8 mouse cellular contexts compared by ENCODE assay signal in the genomic region with DNA sequence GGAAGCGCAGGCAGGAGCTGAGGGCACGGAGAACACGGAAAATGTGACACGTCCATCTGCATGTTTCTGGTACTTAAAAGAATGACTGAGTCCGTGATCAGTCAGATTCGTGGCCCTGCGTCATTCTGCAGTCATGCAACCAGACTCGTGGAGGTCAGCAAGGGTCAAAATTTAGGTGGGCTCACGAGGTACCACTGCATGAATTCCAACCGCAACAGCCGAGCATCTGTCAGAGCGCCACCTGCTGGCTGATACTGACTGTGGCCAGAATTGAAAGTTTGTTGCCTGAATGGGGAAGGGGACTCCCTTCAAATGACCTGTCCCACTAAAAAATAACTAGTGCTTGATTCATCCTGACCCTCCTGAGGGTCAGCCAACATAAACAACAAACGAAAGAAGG. TPM values are rescaled to one million over a fixed set of nuclear protein-coding genes. Genes with fewer than 3 reads are reported as not detected.
DNase-seq lines count a peak whose midpoint lies in the region; ATAC-seq and TF ChIP-seq lines count a peak whose summit lies in the region.

No protein-coding gene starts in this region.

- no peak overlapping the region for H3K4me2 ChIP-seq in heart, postnatal 0 days (ENCODE audit: low read depth, low read length)

- no peak overlapping the region for H3K9ac ChIP-seq in heart, postnatal 0 days (replicated peaks; ENCODE audit: low read depth, low read length)

- TF ChIP-seq EP300 in heart, postnatal 0 days (IDR thresholded peaks at IDR 0.05; ENCODE audit: low read depth) = no peak

- H3K36me3 ChIP-seq in heart, postnatal 0 days (replicated peaks; ENCODE audit: control insufficient read depth, insufficient read depth, low read length) = no peaks in the 10 kb centered on the region

- DNase-seq in gastrocnemius, adult 2 months = peak; percentile 65
- DNase-seq in gastrocnemius, postnatal 36 days = no peak
- DNase-seq in B cell, adult 2 months = peak; percentile 67 to 74
- peak; percentile 54 for DNase-seq in adrenal gland, postnatal 25 days
- DNase-seq in heart, postnatal 0 days (ENCODE audit: low spot score) = no peak
- peak; percentile 28 to 45 for DNase-seq in left cerebral cortex, adult 2 months (ENCODE audit: extremely low spot score in 1 of 2, low spot score in 2 of 2)
- peak; percentile 52 for DNase-seq in thymus, postnatal 25 days

- ATAC-seq in heart, postnatal 0 days (ENCODE audit: insufficient read depth, low read depth) = no peak
- peak; percentile 48; the same call in 1 of the 2 replicates for ATAC-seq in monocyte, adult 5-6 weeks (replicated peaks; ENCODE audit: insufficient number of reproducible peaks, low FRiP score, low TSS enrichment, poor library complexity, severe bottlenecking)

- peak; percentile 88 for TF ChIP-seq CTCF in gastrocnemius, adult 2 months (IDR thresholded peaks at IDR 0.05)
- TF ChIP-seq CTCF in heart, postnatal 0 days (IDR thresholded peaks at IDR 0.05; ENCODE audit: low read depth) = peak; percentile 80
- peak; percentile 94 for TF ChIP-seq CTCF in left cerebral cortex, adult 2 months (IDR thresholded peaks at IDR 0.05)

- H3K4me3 ChIP-seq in gastrocnemius, adult 2 months = no peak overlapping the region
- H3K4me3 ChIP-seq in heart, postnatal 0 days (ENCODE audit: low read depth, low read length) = no peak overlapping the region
- H3K4me3 ChIP-seq in left cerebral cortex, adult 2 months = no peak overlapping the region

- H3K9me3 ChIP-seq in heart, postnatal 0 days (replicated peaks; ENCODE audit: control insufficient read depth, low read length) = no peaks in the 10 kb centered on the region

- 16% methylated on average over 13 of the region's 13 CpGs for WGBS in heart, postnatal 0 days

- H3K27ac ChIP-seq in gastrocnemius, adult 2 months = no peak overlapping the region
- no peak overlapping the region for H3K27ac ChIP-seq in heart, postnatal 0 days (ENCODE audit: low read depth)
- no peak overlapping the region for H3K27ac ChIP-seq in left cerebral cortex, adult 2 months

- intact Hi-C loops in gastrocnemius, adult 2 months (cut with DNase I) = loop anchor here (1.0 to 2.0 kb wide), 2 partner anchors 25 to 141 kb away; no protein-coding TSS in a partner anchor
- intact Hi-C loops in gastrocnemius, postnatal 36 days (cut with DNase I) = loop anchor here (5.0 kb wide), 2 partner anchors 102 to 137 kb away; no protein-coding TSS in a partner anchor
- intact Hi-C loops in left cerebral cortex, adult 2 months (cut with DNase I) = loop anchor here (2.0 to 10.0 kb wide), 3 partner anchors 139 to 445 kb away; no protein-coding TSS in a partner anchor

- no peaks in the 10 kb centered on the region for H3K4me1 ChIP-seq in heart, postnatal 0 days (ENCODE audit: control insufficient read depth, insufficient read depth)

- 0 out of 2 replicates have a peak, but pooled peaks cover 3% of the 10 kb centered on the region for H3K27me3 ChIP-seq in heart, postnatal 0 days (ENCODE audit: control insufficient read depth, insufficient read depth, low read length)

RNA-seq across cellular contexts. Expression of gene Tent5b, which starts 30.2 kb away (rescaled TPM):
- total RNA-seq in gastrocnemius, adult 2 months (2021) = 1 to 10 TPM; 1.1 TPM
- 1 to 10 TPM in 1 of 2 experiments, under 1 TPM in 1; 0.59 to 1.0 TPM for total RNA-seq in gastrocnemius, postnatal 36 days (2021)
- total RNA-seq in adrenal gland, postnatal 25 days (2021) = 0.76 and 1.2 TPM in 2 replicates
- total RNA-seq in heart, postnatal 0 days (2014; rRNA removed; ENCODE audit: low replicate concordance) = 33.3 and 48.2 TPM in 2 replicates
- 0.78 and 1.4 TPM in 2 replicates for polyA plus RNA-seq in heart, postnatal 0 days (2015; fragmentation: Nextera tagmentation; extraction: Ambion mirVana)
- total RNA-seq in left cerebral cortex, adult 2 months (2021) = not detected
- total RNA-seq in monocyte, adult 5-6 weeks (2017) = not detected in 3 replicates

RNA-seq across cellular contexts. Expression of gene Trnp1, which starts 48.6 kb away (rescaled TPM):
- total RNA-seq in gastrocnemius, adult 2 months (2021) = under 1 TPM; 0.36 to 0.61 TPM
- total RNA-seq in gastrocnemius, postnatal 36 days (2021) = under 1 TPM; 0.56 to 0.81 TPM
- total RNA-seq in adrenal gland, postnatal 25 days (2021) = 4.6 and 4.9 TPM in 2 replicates
- 4.1 and 9.8 TPM in 2 replicates for total RNA-seq in heart, postnatal 0 days (2014; rRNA removed; ENCODE audit: low replicate concordance)
- 1.8 and 2.7 TPM in 2 replicates for polyA plus RNA-seq in heart, postnatal 0 days (2015; fragmentation: Nextera tagmentation; extraction: Ambion mirVana)
- 100 to 1,000 TPM; 156 to 160 TPM for total RNA-seq in left cerebral cortex, adult 2 months (2021)
- not detected in 3 replicates for total RNA-seq in monocyte, adult 5-6 weeks (2017)

Comparison
In these comparisons a context has a peak if more than half of its experiments do, and no peak if none do; other contexts are left out.
1. DNase-seq: peak in gastrocnemius, adult 2 months (single experiment), B cell, adult 2 months (2 of 2), adrenal gland, postnatal 25 days (single experiment), left cerebral cortex, adult 2 months (2 of 2) and thymus, postnatal 25 days (single experiment); none in gastrocnemius, postnatal 36 days (0 of 2) and heart, postnatal 0 days (single experiment).
2. RNA of gene Tent5b, which starts 30.2 kb away (total RNA-seq): 33.3 to 48.2 TPM in heart, postnatal 0 days; 1.1 TPM in gastrocnemius, adult 2 months, 0.59 to 1.0 TPM in gastrocnemius, postnatal 36 days, 0.76 to 1.2 TPM in adrenal gland, postnatal 25 days, not detected in left cerebral cortex, adult 2 months and not detected in monocyte, adult 5-6 weeks; every median in the first group is over 10 times any median in the second.
3. RNA of gene Trnp1, which starts 48.6 kb away (total RNA-seq): 156 to 160 TPM in left cerebral cortex, adult 2 months; 4.1 to 9.8 TPM in heart, postnatal 0 days, 4.6 to 4.9 TPM in adrenal gland, postnatal 25 days, 0.56 to 0.81 TPM in gastrocnemius, postnatal 36 days, 0.36 to 0.61 TPM in gastrocnemius, adult 2 months and not detected in monocyte, adult 5-6 weeks; every median in the first group is over 10 times any median in the second.
4. Peak in every context shown above with its lines, with median percentiles within 50 percentile points of each other: CTCF ChIP-seq.